Mouse (Mus musculus) cerebellum, adult 2 months (tissue): ENCODE measurements at regions not wholly inside any gene's neighbourhood (a gene's known extent, or its start where the extent isn't known, plus 50 kb on each side); places are given as distances from the start of the nearest gene placed in this dataset.

Source experiments
- CTCF ChIP-seq: fragments of 200-500 bp; IDR thresholded peaks from 2 replicates; pipeline ENCODE4 v1.5.1; 2011; ENCODE audit warnings: low read depth, mild to moderate bottlenecking, control low read depth, low read length, moderate library complexity, borderline replicate concordance; ENCODE audit not compliant: insufficient read depth
- POLR2A ChIP-seq: fragments of 200-500 bp; IDR thresholded peaks from 2 replicates; pipeline ENCODE4 v1.6.1; 2011; ENCODE audit warnings: low read length, control low read depth, borderline replicate concordance; ENCODE audit not compliant: insufficient read depth

GRCm38 (mm10) chr15:50942429-50942828 lies 2942.3 kb upstream of the Gm7489 start:
- TF ChIP-seq CTCF: no peak
- TF ChIP-seq POLR2A: no peak
